Mouse (Mus musculus) heart, postnatal 0 days (tissue): ENCODE data around the gene Urm1.

Experiments
- CTCF ChIP-seq: IDR thresholded peaks from 2 replicates; pipeline ENCODE4 v1.5.1; 2016; ENCODE audit warnings: antibody characterized with exemption, control low read depth, low read depth
- EP300 ChIP-seq: IDR thresholded peaks from 2 replicates; pipeline ENCODE4 v1.6.1; 2016; ENCODE audit warnings: antibody characterized with exemption, low read depth

DNA sequence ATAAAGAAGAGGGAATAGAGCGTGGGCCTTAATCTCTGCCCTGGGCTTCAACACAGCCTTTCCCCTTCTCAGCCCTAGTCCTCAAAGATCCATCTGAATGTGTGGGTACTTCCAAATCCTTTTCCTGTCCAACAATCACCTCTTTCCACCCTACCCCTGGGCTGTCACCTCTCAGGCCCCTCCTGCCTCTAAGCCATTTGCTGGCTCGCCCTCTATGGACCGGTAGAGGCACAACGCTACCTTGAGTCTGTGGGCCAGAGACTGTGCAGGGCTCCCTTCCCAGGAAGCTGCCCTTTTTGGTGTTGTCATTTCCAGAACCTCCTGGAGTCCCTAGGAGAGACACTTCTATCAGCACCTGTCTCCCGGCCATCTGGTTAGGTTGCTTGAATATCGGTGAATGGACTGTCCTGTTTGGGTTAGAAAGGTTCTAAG is 16.5 kb upstream of the Urm1 start:
- peak; percentile 45 for TF ChIP-seq CTCF
- no peak for TF ChIP-seq EP300
